Mouse (Mus musculus) hindbrain, embryonic 13.5 days (tissue): ENCODE results near the gene Nxnl1. TPM values are rescaled to one million over a fixed set of nuclear protein-coding genes. Genes with fewer than 3 reads are reported as not detected.

Experiments
- ATAC-seq: fragments of 200-750 bp; cut with Nextera tagmentation; 2 replicates; pipeline ENCODE4 v1.8.0; 2017; ENCODE audit warnings: moderate TSS enrichment; ENCODE audit not compliant: low FRiP score
- H3K27ac ChIP-seq: fragments of 300-500 bp; sonication (generic); 2 replicates; pipeline ENCODE4 v1.5.1; 2015; ENCODE audit warnings: inconsistent platforms, mild to moderate bottlenecking, moderate library complexity
- H3K27me3 ChIP-seq: fragments of 300-500 bp; sonication (generic); 2 replicates; pipeline ENCODE4 v1.6.1; 2015; ENCODE audit warnings: mild to moderate bottlenecking, inconsistent platforms
- H3K36me3 ChIP-seq: fragments of 300-500 bp; sonication (generic); 2 replicates; pipeline ENCODE4 v1.6.1; 2015; ENCODE audit warnings: mild to moderate bottlenecking, inconsistent platforms
- H3K4me1 ChIP-seq: fragments of 300-500 bp; sonication (generic); replicated peaks from 2 replicates; pipeline ENCODE4 v1.6.1; 2015; ENCODE audit warnings: inconsistent platforms
- H3K4me2 ChIP-seq: fragments of 300-500 bp; sonication (generic); 2 replicates; pipeline ENCODE4 v1.6.1; 2015; ENCODE audit warnings: inconsistent platforms, mild to moderate bottlenecking, moderate library complexity
- H3K4me3 ChIP-seq: fragments of 300-500 bp; sonication (generic); 2 replicates; pipeline ENCODE4 v1.5.1; 2015; ENCODE audit warnings: mild to moderate bottlenecking, inconsistent platforms
- H3K9ac ChIP-seq: fragments of 300-500 bp; sonication (generic); 2 replicates; pipeline ENCODE4 v1.6.1; 2015; ENCODE audit warnings: mild to moderate bottlenecking, inconsistent platforms
- H3K9me3 ChIP-seq: fragments of 300-500 bp; sonication (generic); 2 replicates; pipeline ENCODE4 v1.6.1; 2016; ENCODE audit warnings: inconsistent platforms
- WGBS: fragments of 180-500 bp; shearing (Covaris S2); methylation state at CpG from one replicate; pipeline ENCODE4 v1.1.7; 2015; 5-methylcytosine and 5-hydroxymethylcytosine counted together
- polyA plus RNA-seq: library from polyadenylated mRNA; unstranded; fragments of >200 nt; fragmentation: Nextera tagmentation; extraction: Ambion mirVana; gene quantifications from 2 replicates; pipeline ENCODE4 v1.2.1, GENCODE M21; 2015

Nxnl1 gene
- polyA plus RNA-seq, 1 experiment from 2014 or later = not detected

- WGBS = 92% methylated on average over 4 of the region's 4 CpGs
- ATAC-seq = no peak
- 0 out of 2 replicates have a peak, but pooled peaks cover 4% of the 10 kb centered on the region for H3K9me3 ChIP-seq
- H3K27ac ChIP-seq = no peak overlapping the region
- H3K4me2 ChIP-seq = no peak overlapping the region
- no peaks in the 10 kb centered on the region for H3K36me3 ChIP-seq
- H3K4me3 ChIP-seq = no peak overlapping the region
- peaks cover 16% of the 10 kb centered on the region for H3K4me1 ChIP-seq
- peaks cover 89% of the 10 kb centered on the region for H3K27me3 ChIP-seq
- no peak overlapping the region for H3K9ac ChIP-seq
These were observed 2.4 kb downstream of the Nxnl1 start for GRCm38 (mm10) chr8:71563992-71564391.

- Histone ChIP-seq H3K4me2 (peak overlapping the region; percentile 49), H3K9ac (peak overlapping the region; percentile 35; the same call in 1 of the 2 replicates), H3K4me3 (peak overlapping the region; percentile 29), H3K27ac (no peak overlapping the region), H3K4me1 (peaks cover 18% of the 10 kb centered on the region), H3K27me3 (peaks cover 89% of the 10 kb centered on the region), H3K36me3 (no peaks in the 10 kb centered on the region), H3K9me3 (0 out of 2 replicates have a peak, but pooled peaks cover 4% of the 10 kb centered on the region)
- WGBS = 1% methylated on average over 33 of the region's 33 CpGs
- peak; percentile 33; the same call in 1 of the 2 replicates for ATAC-seq
These were observed 3.6 kb downstream of the Nxnl1 start for GRCm38 (mm10) chr8:71562751-71563150.

- Histone ChIP-seq H3K4me3 (no peak overlapping the region), H3K36me3 (no peaks in the 10 kb centered on the region), H3K4me1 (peaks cover 18% of the 10 kb centered on the region), H3K9me3 (0 out of 2 replicates have a peak, but pooled peaks cover 4% of the 10 kb centered on the region), H3K27me3 (peaks cover 94% of the 10 kb centered on the region), H3K27ac (no peak overlapping the region), H3K4me2 (no peak overlapping the region), H3K9ac (no peak overlapping the region)
- 2% methylated on average over 15 of the region's 15 CpGs for WGBS
- 0 out of 2 replicates have a peak, but pooled peaks have one; percentile 28 for ATAC-seq
These were observed 5.0 kb downstream of the Nxnl1 start for GRCm38 (mm10) chr8:71561401-71561800.

GRCm38 (mm10) chr8:71560765-71561164, 5.6 kb downstream of the Nxnl1 start:
- 86% methylated on average over 5 of the region's 5 CpGs for WGBS
- Histone ChIP-seq H3K9me3 (0 out of 2 replicates have a peak, but pooled peaks cover 4% of the 10 kb centered on the region), H3K36me3 (no peaks in the 10 kb centered on the region), H3K4me2 (no peak overlapping the region), H3K27ac (no peak overlapping the region), H3K27me3 (peaks cover 95% of the 10 kb centered on the region), H3K9ac (no peak overlapping the region), H3K4me3 (no peak overlapping the region), H3K4me1 (peaks cover 18% of the 10 kb centered on the region)
- ATAC-seq = no peak

- Histone ChIP-seq H3K9me3 (0 out of 2 replicates have a peak, but pooled peaks cover 4% of the 10 kb centered on the region), H3K4me3 (no peak overlapping the region), H3K4me2 (no peak overlapping the region), H3K9ac (no peak overlapping the region), H3K36me3 (no peaks in the 10 kb centered on the region), H3K27ac (no peak overlapping the region), H3K27me3 (peaks cover 97% of the 10 kb centered on the region), H3K4me1 (peaks cover 18% of the 10 kb centered on the region)
- no peak for ATAC-seq
- WGBS = 89% methylated on average over 3 of the region's 3 CpGs
These were observed 6.3 kb downstream of the Nxnl1 start for GRCm38 (mm10) chr8:71560071-71560470.

GRCm38 (mm10) chr8:71558958-71559690, 7.3 kb downstream of the Nxnl1 start:
- Histone ChIP-seq H3K27ac (no peak overlapping the region), H3K27me3 (peaks cover 99% of the 10 kb centered on the region), H3K4me1 (peaks cover 18% of the 10 kb centered on the region), H3K9ac (0 out of 2 replicates have a peak overlapping the region, but pooled peaks have one; percentile 39), H3K4me3 (peak overlapping the region; percentile 25), H3K9me3 (0 out of 2 replicates have a peak, but pooled peaks cover 2% of the 10 kb centered on the region), H3K36me3 (no peaks in the 10 kb centered on the region), H3K4me2 (peak overlapping the region; percentile 45)
- no peak for ATAC-seq
- 2% methylated on average over 24 of the region's 24 CpGs for WGBS

GRCm38 (mm10) chr8:71558071-71558957, 8.1 kb downstream of the Nxnl1 start, which contains the start of gene Tmem221:
Gene Tmem221 (minus strand): TSS chr8:71558871.
- Histone ChIP-seq H3K4me3 (peak within 1 kb of the TSS; percentile 25), H3K27ac (no peak within 1 kb of the TSS), H3K9me3 (no peaks in the 10 kb centered on the region), H3K27me3 (peaks cover 96% of the 10 kb centered on the region), H3K4me1 (peaks cover 18% of the 10 kb centered on the region), H3K4me2 (peak within 1 kb of the TSS; percentile 45), H3K36me3 (no peaks in the 10 kb centered on the region), H3K9ac (peak within 1 kb of the TSS; percentile 39; the same call in 1 of the 2 replicates)
- ATAC-seq = no peak
- WGBS = 4% methylated on average over 70 of the region's 70 CpGs

- H3K4me1 ChIP-seq = peaks cover 11% of the 10 kb centered on the region; the same call in 1 of the 2 replicates
- H3K27me3 ChIP-seq = peaks cover 59% of the 10 kb centered on the region
- WGBS = 95% methylated on average over 2 of the region's 2 CpGs
- H3K27ac ChIP-seq = no peak overlapping the region
- no peaks in the 10 kb centered on the region for H3K36me3 ChIP-seq
- no peaks in the 10 kb centered on the region for H3K9me3 ChIP-seq
- no peak for ATAC-seq
- no peak overlapping the region for H3K4me3 ChIP-seq
- no peak overlapping the region for H3K4me2 ChIP-seq
- H3K9ac ChIP-seq = no peak overlapping the region
These were observed 11.8 kb downstream of the Nxnl1 start for GRCm38 (mm10) chr8:71554644-71555043.

GRCm38 (mm10) chr8:71554001-71554400, 12.4 kb downstream of the Nxnl1 start:
- H3K36me3 ChIP-seq = 0 out of 2 replicates have a peak, but pooled peaks cover 5% of the 10 kb centered on the region
- 67% methylated on average over 6 of the region's 6 CpGs for WGBS
- H3K4me1 ChIP-seq = peaks cover 8% of the 10 kb centered on the region; the same call in 1 of the 2 replicates
- no peak overlapping the region for H3K9ac ChIP-seq
- H3K4me3 ChIP-seq = no peak overlapping the region
- no peak overlapping the region for H3K27ac ChIP-seq
- H3K4me2 ChIP-seq = no peak overlapping the region
- no peak for ATAC-seq
- H3K9me3 ChIP-seq = no peaks in the 10 kb centered on the region
- H3K27me3 ChIP-seq = peaks cover 53% of the 10 kb centered on the region

- peaks cover 15% of the 10 kb centered on the region for H3K36me3 ChIP-seq
- H3K4me3 ChIP-seq = no peak overlapping the region
- H3K27me3 ChIP-seq = peaks cover 41% of the 10 kb centered on the region
- no peaks in the 10 kb centered on the region for H3K9me3 ChIP-seq
- 78% methylated on average over 6 of the region's 6 CpGs for WGBS
- no peaks in the 10 kb centered on the region for H3K4me1 ChIP-seq
- H3K27ac ChIP-seq = no peak overlapping the region
- no peak overlapping the region for H3K9ac ChIP-seq
- ATAC-seq = no peak
- no peak overlapping the region for H3K4me2 ChIP-seq
These were observed 13.6 kb downstream of the Nxnl1 start for GRCm38 (mm10) chr8:71552770-71553169.

- Histone ChIP-seq H3K9ac (no peak overlapping the region), H3K9me3 (no peaks in the 10 kb centered on the region), H3K4me1 (no peaks in the 10 kb centered on the region), H3K27ac (no peak overlapping the region), H3K4me3 (no peak overlapping the region), H3K4me2 (no peak overlapping the region), H3K27me3 (peaks cover 21% of the 10 kb centered on the region), H3K36me3 (peaks cover 33% of the 10 kb centered on the region)
- 73% methylated on average over 7 of the region's 7 CpGs for WGBS
- ATAC-seq = no peak
These were observed 15.6 kb downstream of the Nxnl1 start for GRCm38 (mm10) chr8:71550754-71551153.

GRCm38 (mm10) chr8:71547590-71547989, 18.8 kb downstream of the Nxnl1 start:
- 86% methylated on average over 7 of the region's 7 CpGs for WGBS
- Histone ChIP-seq H3K4me3 (no peak overlapping the region), H3K36me3 (peaks cover 41% of the 10 kb centered on the region), H3K4me1 (peaks cover 9% of the 10 kb centered on the region), H3K27me3 (no peaks in the 10 kb centered on the region), H3K9ac (no peak overlapping the region), H3K9me3 (no peaks in the 10 kb centered on the region), H3K4me2 (no peak overlapping the region), H3K27ac (no peak overlapping the region)
- ATAC-seq = no peak
